Mouse (Mus musculus) inflammation-experienced regulatory T-cells, adult 6 months (primary cell): ENCODE results near the gene Zcchc2. TPM values are rescaled to one million over a fixed set of nuclear protein-coding genes. Genes with fewer than 3 reads are reported as not detected.

Source experiments
- ATAC-seq: one replicate; pipeline ENCODE4 v1.8.0; 2017
- polyA plus RNA-seq, 3 experiments: library from polyadenylated mRNA; unstranded; fragments of 100-300 nt; shearing (Covaris generic); gene quantifications; one replicate each; pipeline ENCODE4 v1.2.1; 2017

Gene Zcchc2
- polyA plus RNA-seq, 3 experiments from 2014 or later: 5.6 to 9.4 (median 6.8) TPM

DNA sequence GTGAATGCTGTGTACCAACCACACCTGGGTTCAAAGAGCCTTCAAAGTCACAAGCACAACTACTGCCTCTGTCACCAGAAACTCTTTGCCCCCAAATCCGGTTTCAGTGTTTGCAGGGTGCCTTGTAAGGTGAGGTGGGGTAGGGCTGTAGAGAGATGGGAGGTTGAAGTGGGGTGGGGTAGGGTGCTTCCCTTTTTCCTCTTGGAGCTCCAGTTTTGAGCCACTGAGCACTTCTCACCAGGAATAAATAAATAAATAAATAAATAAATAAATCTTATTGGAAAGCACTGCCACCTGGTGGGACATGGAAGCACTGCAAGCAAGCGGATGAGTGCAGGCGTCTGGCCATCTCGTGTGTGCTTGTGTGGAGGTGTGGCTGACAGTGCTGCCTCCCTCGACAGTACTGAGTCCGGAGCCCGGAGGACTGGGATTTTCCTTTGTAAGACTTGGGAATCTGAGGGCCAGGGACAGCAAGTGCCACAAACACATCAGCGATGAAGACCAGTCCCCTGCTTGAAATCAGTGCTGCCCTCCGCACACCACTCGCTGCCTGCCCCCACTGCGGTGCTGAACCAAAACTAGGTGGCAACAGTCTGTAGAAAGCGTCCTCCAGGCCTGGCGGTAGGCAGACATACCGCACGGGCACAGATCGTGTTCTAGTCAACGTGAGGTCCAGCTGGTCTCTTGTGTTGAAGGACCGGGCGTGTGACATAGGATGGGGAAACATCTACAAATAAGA lies 46.8 kb downstream of the Zcchc2 start:
- peak; percentile 69 for ATAC-seq

DNA sequence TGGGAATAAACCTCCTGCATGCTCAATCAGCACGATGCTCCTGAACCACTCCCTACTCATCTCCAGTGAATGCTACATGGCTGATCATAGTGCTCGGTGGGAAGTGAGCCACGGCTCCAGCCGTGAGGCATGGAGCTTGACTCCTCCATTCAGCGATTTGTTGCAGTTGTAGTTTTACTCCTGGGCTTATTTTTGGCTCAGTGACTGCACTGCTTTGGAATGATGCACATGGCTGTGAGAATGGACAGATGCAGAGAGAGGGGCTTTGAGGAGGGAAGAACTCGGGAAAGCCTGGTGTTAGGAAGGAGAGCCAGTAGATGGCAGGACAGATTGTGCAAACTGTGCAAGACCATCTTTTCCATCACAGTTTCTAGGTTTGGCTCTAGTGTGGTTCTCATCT lies 49.1 kb downstream of the Zcchc2 start:
- no peak for ATAC-seq

DNA sequence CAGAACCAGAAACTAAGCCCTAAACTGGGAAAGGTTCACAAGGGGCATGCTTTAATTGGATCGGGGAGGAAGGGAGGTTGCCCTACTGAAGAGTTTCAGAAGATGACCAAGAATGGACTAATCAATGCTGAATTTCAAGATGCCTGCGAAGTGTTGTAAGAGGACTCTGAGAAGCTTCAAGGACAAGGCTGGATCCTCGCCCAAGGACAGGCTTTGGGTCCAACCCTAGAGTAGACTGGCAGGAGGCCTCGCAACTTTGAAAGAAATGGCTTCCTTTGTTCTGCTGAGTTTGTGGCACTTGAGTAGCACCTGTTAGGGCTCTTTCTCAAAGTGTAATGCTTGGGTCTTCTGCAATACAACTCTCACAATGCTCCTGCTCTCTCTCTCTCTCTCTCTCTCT lies 50.1 kb downstream of the Zcchc2 start:
- no peak for ATAC-seq

DNA sequence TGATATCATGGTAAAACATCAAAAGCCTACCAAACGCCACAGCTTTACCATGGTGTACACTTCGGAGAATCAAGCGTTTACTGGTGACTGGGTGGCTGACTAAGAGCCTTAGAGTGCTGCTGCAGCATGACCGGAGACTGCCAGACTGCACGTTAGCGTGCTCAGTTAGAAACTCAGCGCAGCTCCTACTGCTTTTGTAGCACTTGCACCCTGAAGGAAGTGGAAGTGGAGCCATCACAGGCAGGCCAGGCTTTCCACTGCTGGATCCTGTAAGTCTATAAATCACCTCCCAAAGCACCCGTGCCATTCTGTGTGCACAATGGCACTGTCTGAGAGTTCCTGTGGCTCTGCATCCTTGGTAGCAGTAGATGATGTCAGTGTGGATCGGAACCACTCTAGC lies 52.0 kb downstream of the Zcchc2 start:
- ATAC-seq: no peak

DNA sequence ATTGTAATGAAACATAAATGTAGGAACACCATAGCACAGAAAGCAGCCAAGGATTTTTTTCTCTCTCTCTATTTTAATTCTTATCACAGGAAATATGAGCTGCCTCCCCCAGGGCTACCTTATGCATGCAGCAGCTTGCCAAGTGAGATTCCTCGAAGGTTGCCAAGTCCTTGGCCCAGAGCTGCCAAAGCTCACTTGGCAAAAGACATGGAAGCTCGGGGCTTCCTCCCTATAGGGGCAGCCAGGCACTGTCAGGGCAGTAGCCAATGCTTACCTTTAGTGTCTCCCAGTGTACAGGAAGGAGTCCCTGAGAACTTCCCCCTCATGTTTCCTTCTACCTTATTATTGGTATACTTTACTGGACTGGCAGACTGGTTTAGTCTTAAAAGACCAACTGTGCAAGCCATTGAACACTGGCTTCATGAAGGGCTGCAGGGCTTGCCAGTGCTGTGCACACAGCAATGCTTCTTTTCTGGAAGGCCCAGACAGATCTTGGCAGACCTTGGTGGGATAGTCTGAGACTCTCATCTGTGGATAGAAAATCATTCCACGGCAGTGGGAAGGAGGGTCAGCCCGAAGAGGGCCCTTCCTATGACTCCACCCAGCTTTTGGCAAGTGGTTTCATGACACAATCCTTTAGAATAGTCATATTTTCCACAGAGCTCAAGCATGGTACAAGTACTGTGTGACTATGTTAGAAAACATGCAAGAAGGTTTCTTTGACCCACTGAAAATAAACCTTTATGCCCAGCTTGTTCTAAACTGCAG lies 53.0 kb downstream of the Zcchc2 start:
- ATAC-seq: peak; percentile 28

DNA sequence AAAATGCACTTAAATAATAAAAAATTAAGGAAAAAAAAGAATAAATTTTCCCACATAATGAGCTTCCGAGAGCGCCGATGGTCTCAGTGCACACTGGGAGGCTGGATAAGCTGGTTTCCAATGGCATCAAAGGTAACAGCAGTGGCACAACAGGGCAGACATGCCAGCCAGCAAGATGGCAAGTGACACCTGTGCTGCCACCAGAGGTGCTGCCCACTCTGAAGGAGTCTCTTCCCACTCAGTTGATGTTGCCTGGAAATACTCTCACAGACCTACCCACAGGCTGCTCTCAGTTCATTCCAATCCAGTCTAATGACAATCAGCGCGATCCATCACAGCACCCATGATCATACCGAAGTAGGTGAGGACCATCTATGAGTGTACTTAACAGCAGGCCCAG lies 58.8 kb downstream of the Zcchc2 start:
- no peak for ATAC-seq

DNA sequence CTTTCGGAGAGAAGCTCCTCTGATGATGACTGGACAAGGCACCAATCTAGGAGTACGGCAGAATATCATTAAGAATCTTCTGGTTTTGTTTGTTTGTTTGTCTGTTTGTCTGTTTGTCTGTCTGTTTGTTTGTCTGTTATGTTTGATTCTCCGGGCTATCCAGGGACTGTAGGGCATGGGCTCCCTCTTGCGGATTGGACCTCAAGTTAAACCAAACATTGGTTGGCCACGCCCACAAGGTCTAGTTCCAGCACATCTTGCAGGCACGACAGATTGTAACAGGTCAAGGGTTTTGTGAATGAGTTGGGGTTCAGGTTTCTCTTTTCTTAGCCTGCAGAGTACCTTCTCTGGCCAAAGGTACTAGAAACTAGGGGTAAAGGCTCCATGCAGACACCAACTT lies 64.8 kb downstream of the Zcchc2 start:
- ATAC-seq: no peak

DNA sequence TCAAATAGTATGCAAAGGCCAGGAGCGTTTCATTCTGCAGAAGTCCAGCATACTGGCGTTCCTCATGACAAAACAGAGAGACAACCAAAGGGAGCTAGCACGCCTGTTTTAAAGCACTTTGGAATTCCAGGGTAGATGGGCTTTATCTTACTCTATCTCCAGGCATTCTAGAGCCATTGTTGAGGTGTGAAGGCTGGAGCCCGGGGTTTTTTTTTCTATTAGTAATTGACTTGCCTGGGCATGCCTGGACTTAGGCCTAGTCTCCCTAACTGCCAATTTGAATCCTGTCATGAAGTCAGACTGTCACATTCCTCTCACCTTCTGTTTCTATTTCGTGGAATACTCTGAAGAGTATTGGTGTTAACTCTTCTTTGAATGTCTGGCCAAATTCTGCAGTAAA lies 68.1 kb downstream of the Zcchc2 start:
- no peak for ATAC-seq

DNA sequence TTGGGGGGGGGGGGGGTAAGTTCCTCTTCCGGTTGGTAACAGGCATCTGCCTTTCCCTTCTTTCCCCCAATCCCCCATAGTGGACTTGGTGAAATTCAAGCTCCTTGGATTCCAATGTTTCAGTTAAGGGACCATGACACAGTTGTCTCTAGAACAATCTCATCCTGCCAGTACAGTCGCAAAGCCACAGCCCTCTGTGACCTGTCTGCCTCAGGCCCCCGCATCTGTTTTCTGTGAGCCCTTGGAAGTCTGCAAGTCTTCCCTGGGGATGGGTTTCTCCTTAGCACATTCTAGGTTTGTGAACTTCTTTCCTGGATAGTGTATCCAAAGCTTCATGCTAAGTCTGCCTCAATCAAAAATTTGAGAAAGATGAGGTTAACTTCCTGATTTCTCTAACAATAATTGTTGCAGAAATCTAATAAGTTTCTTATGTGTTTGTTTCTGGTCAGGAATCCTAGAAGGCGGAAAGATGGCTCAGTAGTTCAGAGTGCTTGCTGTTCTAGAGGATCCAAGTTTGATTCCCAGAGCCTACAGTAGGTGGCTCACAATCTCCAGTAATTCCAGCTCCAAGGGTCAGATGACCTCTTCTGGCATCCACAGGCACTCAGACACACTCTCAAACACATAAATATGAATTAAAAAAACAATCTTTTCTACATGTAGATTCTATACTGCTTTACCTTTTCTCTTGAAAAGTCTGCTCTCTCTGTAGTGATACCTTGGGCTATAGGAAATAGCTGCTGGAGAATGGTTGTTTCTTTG lies 69.5 kb downstream of the Zcchc2 start:
- ATAC-seq: no peak

DNA sequence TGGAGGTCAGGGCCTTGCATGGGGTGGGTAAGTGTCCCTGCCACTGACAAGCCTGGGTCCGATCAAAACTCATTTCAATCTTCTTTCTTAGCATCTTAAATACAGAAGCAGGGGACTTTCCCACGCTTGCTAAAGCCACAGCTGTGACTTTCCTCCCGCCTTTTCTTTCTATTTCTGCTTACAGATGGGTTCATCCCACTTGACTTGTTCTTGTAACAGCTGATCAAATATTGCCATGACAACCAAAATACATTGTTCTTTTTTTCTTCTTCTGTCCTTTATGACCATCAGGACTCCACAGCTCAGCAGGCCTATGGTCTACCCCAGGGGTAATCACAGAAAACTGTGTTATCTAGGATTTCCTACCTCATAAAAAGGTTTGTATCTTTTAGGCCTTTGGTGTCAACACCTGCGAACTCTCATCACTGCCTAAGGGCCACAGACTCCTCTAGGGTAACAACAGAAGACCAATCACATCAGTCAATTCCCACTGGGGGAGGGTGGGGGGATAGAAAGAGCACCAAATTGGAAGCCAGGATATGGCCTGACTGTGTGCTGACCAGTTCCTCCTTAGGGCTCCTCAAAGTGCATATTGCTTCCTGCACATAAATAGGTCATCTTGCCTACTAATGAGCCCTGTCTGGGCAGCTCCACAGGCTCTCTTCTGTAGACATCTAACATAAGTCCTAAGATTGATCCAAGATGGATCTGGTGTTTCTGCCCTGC lies 71.1 kb downstream of the Zcchc2 start:
- ATAC-seq: peak; percentile 54

DNA sequence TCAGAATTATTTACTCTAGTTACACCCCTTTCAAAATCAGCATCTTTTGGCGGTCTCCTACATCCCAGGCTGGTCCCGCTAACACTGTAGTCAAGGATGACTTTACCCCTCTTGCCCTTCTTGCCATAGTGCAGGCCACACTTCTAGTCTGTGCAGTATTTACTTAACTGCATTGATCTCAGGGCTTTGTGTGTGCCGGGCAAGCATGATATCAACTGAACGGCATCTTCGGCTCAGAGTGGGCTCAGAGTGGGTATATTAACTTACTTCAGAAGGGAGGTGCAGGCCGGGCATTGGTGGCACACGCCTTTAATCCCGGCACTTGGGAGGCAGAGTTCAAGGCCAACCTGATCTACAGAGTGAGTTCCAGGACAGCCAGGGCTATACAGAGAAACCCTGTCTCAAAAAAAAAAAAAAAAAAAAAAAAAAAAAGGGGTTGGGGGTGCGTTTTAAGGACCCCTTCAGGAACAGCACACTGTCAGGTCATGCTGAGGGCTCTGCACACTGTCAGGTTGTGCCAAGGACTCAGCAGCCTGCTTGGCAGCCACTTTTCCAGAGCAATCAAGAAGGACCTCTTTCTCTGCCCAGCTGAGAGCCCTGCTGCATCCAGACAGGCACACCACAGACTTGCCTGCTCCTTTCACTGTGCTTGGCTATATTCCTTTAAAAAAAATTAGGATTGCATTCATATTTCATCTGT lies 72.8 kb downstream of the Zcchc2 start:
- no peak for ATAC-seq

DNA sequence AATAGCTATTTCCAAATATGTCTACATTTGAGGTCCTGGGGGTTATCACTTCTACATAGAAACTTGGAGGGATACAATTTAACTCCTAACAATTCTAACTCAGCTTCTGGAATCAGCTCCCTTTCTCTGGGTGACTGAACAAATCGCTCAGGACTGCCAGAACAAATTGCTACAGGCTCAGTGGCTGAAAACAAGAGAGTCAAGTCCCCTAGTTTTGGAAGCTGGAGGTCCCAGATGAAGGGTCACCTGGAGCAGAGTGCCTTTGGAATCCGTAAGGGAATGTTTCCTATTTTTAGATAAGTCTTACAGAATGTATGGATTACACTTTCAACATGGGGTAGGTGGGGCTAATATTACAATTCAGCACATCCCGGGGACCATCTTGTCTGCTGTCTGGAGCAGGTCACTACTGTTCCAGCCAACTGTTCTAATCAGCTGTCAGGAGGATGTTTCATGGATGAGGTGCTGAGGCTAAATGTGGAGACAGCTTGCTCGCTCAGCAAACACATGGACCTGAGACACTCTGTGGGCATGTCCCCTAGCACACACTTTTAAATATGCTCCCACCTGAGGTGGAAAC lies 73.5 kb downstream of the Zcchc2 start:
- no peak for ATAC-seq

DNA sequence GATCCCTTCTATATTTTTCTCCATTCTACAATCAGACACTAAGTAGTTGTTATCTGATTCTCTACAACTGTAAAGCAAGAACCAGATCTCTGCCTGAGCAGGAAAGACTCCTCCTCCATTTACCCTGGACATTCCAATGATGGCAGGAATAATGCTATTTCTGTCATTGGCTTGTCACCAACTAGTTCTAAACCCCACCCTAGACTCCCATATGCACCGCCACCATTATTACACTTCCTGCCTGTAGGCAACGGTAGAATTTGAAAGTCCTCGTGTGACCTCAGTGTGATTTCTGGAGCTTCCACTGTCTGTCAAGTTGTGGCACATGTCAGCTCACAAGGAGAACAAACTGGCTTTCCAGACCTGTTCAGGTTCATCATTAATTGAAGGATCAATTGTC lies 74.1 kb downstream of the Zcchc2 start:
- no peak for ATAC-seq

DNA sequence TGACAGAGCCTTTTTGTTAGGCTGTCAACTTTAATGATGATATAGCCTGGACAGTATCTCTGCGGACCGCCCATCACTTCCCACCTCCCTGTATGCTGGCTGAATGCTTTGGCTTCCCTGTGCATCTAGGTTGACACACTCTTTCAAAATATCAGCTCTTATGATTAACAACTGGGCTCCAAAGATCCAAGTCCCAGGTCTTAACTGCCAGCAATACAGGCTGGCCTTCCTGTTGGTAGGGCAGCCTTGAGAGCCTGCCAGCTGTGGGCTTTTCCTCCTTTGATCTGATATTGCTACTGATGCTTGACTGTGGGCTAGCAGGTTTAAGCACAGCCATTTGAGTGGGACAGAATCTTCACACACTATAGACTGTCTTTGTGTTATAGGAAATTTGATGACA lies 74.5 kb downstream of the Zcchc2 start:
- ATAC-seq: no peak

DNA sequence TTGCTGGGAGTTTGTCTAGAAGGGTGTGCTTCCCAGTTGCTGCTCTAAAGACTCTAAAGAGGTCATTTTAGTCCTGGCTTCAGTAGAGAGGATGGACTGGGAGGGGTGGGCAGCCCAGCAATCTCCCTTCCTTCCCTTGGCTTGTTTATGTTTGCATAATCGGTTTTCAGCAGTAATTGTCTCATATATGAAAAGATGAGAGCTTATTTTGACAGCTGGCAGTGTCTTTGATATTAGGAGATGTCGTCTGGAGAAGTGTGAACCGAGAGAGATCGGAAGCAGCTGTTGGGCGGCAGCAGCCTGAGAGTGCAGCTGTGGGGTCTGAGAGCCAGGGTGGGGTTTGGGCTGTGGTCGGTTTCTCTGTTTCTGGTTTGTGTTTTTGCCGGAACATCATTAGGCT lies 75.5 kb downstream of the Zcchc2 start:
- ATAC-seq: no peak

DNA sequence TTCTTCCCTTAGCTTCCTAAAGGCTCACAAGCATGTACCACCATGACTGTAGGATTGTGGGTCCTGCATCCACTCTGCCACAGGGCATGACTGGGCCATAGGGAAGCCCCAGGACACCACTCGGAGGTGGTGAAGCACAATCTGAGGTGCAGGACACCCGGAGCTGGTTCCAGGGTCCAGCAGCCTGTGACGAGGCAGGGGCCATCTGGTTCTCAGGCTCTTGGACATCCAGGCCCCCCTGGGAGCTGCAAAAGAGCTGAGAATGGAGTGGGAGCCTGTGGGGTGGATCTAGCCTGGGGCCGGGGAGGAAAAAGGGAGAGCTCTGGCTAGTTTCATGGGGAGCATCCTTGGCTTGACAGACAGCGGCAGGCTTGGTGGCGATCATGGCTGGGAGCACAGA lies 77.1 kb downstream of the Zcchc2 start:
- no peak for ATAC-seq

DNA sequence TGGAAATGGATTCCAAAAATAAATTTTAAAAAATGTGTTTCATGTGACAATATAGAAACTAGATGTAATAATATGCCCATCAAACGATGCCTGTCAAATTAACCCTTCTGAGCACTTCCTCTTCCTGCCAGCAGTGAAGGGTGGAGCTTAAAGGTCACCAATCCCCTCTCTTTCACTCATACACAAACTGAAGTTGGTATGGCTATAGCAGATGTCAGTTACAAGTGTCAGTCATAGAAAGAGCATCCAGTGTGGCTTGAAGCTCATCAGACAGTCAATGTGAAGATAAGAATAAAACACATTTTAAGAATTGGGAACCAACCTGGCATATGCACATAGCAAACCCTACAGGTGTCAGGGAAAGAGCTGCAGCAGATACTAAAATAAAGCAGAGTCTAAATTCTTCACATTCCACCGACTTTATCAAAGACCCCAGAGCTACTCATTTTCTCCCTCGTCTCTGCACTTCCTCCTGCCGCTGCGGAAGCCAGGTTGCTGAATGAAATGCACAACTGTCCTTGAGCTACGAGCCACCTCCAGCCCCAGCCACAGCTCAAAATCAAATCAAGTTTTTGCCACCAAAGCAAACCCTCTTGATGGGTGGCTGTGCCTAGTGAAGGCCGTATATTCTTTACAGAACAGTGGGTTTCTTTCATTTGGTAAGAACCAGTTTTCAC lies 79.8 kb downstream of the Zcchc2 start:
- ATAC-seq: no peak

DNA sequence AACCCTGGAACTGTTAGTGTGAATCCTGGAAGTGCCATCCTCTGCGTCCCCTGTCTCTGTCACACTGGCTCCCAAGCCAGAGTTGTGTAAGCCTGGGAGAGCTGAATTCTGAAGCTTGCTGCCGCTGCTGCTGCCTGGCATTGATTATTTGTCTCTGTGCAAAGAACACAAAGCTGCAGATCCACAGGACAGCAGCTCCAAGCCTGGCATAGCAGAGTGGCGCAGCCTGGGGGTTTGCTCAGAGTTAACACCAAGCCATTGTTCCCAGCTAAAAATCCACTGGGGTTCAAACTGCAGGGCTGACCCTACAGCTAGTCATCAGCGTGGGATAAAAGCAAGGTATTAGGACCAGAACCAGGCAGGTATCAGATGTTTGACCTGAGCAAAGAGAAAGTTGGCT lies 80.6 kb downstream of the Zcchc2 start:
- ATAC-seq: no peak

DNA sequence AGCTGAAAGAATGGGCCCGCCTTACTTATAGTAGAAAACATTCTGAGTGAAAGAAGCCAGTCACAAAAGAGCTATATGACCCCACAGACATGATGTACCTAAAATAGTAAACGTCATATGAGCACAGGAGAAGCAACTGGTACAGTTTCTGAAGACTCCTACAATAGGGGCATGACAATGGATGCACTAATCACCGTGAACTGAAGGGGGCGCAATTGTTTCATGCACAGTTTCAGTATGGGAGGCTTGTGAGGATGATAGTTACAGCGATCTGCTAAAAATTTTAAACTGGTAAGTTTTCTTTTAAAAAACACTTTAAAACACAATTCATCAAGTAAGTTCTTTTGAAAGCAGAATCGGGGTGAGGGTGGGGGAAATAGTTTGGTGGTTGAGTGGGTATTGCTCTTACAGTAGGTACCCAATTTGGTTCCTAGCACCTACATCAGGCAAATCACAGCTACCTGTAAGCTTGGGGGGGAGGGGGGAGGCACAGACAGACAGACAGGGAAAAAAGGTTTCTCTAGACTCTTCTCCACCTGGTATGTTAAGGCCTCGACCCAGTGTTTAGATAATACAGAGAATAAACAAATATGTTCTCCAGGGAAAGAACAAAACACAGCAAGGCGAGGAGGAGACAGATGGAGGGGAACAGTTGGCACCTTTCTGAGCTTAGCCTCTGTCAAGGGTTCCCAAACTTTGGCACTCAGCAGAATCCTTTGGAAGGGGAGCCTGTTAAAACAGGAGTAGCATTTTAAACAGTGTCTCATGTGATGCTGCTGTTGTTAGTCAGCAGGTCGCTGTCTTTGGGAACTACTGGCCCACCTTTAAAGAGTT lies 81.2 kb downstream of the Zcchc2 start:
- ATAC-seq: peak; percentile 56

DNA sequence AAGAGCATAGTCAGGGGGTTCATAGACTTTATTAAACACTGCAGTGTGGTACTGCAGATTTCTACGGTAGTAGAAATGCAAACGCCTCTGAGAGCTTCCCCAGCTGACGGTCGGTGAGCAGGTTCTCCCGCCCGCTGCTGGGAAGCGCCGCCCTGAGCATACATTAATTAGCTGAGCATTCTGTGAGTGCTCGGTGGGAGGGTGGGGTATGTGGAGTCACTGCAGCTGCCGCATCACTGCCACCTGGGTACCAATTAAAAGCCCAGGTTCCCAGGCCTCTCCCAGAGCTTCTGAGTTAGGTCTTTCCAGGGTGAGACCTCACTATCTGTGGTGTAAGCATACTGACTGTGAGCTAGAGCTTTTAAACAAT lies 81.8 kb downstream of the Zcchc2 start:
- ATAC-seq: no peak
